Mouse (Mus musculus) R1 (cell line): Measurements from ENCODE around the gene Mrpl34.
"Not testable (repeated sequence)": the region's sequence is repeated elsewhere in the genome, so short reads cannot be mapped to it uniquely, and the experiment has no call there.

Source experiments
- DNase-seq: peaks from one replicate; pipeline ENCODE4 v3.0.0-alpha.2; 2018; ENCODE audit warnings: low read depth, low spot score

Mrpl34 gene

DNA sequence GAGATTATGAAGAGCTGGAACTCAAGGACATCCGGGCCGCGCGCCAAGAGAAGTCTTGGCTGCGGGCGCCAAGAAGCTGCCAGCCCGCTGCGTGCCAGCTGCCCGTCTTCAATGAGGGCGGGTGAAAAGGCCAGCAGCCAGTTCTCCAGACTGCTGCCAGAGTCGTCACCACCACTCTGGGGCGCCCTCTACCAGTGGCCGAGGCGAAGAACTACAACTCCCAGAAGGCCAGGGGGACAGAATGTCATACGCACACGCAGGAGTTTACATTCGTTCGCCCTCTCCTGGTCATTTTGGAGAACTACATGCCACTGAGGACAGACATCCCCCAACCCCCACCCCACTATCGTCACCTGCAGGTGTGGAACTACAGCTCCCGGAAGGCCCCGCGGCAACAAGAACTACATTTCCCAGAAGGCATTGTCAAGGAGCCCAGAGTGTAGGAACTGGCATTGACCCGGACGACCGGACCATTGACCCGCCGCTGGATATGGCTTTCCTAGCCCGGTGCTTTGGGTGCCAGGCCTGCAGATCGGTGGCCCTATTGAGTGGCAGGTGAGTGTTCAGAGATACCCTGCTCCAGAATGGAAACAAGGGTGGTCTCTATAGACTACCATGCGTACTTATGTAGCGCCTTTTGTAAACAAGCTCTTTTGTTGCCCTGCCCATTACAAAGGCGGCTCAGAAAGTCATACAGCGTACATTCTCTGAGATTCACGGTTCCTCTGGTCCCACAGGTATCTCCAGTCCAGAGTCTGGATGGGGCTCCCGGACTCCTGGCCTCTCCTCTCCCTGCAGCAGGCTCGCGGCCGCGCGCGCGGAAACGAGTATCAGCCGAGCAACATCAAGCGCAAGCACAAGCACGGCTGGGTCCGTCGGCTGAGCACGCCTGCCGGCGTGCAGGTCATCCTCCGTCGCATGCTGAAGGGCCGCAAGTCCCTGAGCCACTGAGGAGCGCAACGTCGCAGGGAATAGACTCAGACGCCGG, at the start of gene Mrpl34:
Mrpl34 (plus strand) TSS at position 447 of the 988 bp plus-strand sequence.
- peak; percentile 100 for DNase-seq

GRCm38 (mm10) chr8:71422121-71422520, 42.6 kb upstream of the Mrpl34 start:
- no peak for DNase-seq

DNA sequence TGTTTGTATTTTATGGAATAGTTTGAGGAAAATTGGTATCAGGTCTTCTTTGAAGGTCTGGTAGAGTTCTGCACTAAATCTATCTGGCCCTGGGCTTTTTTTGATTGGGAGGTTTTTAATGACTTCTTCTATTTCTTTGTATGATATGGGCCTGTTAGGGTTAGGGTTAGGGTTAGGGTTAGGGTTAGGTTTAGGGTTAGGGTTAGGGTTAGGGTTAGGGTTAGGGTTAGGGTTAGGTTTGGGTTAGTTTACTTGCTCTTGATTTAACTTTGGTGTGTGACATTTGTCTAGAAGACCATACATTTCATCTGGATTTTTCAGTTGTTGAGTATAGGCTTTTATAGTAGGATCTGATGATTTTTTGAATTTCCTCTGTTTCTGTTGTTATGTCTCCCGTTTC, 31.8 kb upstream of the Mrpl34 start:
- not testable (repeated sequence) for DNase-seq

DNA sequence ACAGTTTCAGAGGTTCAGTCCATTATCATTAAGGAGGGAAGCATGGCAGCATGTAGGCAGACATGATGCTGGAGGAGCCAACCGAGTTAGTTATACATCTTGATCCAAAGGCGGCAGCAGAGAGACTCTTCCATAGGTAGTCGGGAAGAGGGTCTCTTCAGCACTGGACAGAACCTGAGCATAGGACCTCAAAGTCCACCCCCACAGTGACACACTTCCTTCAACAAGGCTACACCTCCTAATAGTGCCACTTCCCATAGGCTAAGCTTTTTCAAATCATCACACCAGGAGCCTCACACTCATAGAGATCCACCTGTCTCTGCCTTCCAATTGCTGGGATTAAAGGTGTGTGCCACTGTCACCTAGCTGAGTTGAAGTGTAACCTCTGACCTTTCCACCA, 27.7 kb upstream of the Mrpl34 start:
- DNase-seq: no peak

DNA sequence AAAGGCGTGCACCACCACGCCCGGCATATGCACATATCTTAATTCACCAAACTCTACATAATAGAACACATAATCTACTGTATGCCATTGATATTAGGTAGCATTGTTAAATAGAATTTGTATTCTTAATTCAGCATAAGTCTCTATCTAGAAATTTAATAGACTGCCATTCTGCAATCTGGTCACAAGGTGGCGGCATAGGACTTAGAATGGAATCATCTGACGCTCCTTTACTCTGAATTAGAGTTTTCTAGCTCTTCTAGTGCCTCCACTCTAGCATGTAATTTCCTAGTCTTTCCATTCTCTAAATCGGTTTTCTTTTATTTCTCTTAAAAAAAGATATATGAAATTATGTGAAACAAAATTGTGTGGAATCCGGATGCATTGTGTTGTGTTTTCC, 23.4 kb upstream of the Mrpl34 start:
- peak; percentile 65 for DNase-seq

GRCm38 (mm10) chr8:71445096-71445495, 19.7 kb upstream of the Mrpl34 start:
- no peak for DNase-seq

GRCm38 (mm10) chr8:71451337-71451736, 13.4 kb upstream of the Mrpl34 start:
- DNase-seq: no peak

- DNase-seq: no peak
Observed at GRCm38 (mm10) chr8:71451777-71452176, 13.0 kb upstream of the Mrpl34 start.

DNA sequence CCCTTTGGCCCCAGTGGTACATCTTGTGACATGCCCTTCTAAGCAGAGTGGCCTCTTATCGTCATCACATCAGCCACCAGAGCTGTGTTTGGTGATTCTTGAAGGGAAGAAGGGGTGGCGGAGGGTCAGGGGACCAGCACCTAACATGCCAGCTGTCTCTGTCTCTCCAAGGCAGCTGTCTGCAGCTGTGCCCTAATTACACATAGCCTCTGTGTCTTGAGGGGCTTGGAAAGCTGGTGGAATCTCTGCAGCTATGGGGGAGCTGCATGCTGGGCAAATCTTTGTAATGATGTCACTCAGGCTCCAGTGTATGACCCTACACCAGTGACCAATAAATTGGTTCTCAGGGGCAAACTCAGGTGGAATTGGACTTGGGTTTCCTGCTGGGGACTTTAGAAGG, 12.1 kb upstream of the Mrpl34 start:
- DNase-seq: no peak

DNA sequence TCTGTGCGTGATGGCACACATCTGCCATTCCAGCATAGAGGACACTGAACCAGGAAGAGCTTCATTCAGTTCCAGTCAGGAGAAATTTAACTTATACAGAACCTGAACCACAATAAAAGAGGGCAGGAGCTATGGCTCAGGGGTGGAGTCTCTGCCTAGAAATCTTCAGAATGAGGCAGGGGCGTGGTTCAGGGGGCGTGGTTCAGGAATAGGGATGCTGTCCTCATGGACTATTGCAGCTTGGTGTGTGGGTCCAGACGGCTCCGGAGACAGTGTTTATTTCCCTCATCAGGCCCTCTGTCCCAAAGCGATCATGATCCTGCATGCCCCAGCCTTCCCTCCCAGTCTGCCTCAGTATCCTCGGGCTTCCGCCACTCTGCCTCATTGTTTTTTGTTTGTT, 10.1 kb upstream of the Mrpl34 start:
- DNase-seq: peak; percentile 64

DNA sequence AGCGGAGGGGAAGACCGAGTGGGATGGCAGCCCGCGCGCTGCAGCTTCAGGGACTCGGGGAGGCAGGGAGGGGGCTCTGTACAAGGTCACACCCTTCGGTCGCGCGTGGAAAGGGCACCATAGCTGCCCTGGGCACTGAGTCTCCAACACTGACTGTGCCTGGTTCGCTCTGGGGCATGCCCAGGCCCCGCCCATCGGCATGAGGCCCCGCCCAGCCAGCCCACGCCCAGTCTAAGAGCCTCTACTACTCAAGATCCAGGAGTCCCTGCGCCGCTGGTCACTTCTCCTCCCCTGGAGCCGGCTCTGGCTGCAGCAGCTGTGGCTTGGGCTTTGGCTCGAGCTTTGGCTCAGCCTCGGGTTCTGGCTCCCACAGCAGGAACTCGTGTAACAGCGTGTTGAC, 7.9 kb upstream of the Mrpl34 start:
- no peak for DNase-seq

DNA sequence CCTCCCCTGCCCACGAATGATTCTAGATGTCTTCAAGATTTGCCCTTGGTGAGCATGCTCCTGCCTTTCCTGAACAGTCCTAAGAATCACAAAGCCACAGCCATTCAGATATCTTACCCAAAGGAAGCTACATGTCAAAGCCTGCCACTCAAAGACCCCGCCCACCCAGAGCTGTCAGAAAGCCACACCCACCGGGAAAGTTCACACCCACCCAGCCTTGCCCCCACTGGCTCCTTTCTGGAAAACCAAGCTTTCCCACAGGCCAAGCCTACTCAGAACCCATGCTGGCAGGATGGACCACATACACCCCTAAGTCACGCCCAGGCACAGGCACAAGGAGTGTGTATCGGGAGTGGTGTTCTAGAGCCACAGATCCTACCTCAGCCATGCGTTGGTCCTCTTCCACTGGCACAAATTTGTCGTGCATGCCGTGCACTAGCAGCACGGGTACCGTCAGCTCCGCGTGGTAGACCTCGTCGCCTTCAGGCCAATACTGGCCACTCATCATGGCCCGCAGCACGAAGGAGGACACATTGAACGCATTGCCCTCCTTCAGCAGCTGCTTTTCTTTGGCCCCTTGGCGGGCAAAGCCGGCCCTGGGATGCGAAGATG, 7.0 kb upstream of the Mrpl34 start:
- DNase-seq: peak; percentile 70

DNA sequence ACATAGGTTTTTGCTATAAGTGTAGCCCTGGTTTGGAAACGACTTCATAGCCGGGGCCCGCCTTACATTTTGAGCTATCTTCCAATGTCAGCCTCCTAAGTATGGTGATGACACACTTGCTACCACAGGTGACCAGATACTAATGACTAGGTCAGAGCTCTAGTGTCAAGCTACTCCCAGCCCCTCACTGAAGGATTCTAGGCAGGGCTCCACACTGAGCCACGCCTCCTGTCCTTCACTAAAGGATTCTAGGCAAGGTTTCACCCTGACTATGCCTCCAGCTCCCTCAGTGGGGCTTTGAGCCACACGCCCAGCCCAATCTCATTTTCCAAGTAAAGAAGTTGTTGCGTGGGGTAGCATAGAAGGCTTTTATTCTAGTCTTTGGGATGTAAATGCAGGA, 4.0 kb upstream of the Mrpl34 start:
- DNase-seq: no peak

DNA sequence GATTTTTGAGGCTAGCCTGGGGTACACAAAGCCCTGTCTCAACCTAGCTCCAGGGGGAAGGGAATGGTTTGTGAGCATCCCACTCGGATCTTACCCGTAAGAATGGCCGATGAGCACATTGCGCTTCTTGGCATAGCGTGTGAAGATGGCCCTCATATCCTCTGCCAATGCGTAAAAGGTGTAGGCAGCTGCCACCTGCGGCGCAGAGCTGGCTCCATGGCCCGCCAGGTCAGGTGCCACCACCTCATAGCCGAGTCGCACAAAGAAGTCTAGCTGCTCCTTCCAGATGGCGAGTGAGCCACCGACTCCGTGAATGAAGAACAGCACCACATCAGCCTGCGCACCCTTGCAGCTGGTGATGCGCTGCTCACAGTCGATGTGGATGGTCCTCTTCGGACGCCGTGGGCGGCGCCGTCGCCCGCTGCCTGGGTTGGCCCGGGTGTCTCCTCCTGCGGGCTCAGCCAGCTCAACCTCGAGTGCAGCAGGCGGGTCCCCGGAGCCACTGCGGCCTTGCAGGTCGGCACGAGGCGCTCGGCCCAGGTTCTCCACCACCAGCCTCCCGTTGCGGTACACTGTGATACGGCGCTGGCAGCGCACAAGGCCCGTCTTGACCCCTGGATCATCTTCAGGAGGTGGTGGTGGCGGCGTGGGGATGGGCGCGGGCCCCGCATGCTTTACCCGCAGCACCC, 3.5 kb upstream of the Mrpl34 start:
- DNase-seq: no peak

DNA sequence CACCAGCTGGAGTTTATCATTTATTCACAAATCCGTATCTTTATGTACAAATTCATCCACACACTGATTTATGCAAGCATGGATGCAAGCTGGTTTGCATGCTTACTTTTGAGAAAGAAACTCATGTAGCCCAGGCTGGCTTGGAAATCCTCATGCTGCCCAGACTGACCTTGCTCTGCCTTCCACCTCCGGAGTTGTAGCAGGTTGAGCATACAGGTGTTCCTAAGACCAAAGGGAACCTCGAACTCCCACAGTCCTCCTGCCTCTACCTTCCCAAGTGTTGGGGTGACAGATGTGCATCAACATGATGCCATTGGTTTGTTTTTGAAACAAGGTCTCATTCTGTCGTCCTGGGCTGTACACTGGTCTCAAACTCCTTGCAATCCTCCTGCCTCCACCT, 2.6 kb upstream of the Mrpl34 start:
- no peak for DNase-seq

- DNase-seq: no peak
Observed at GRCm38 (mm10) chr8:71462786-71463185, 2.0 kb upstream of the Mrpl34 start.

GRCm38 (mm10) chr8:71463188-71464033, 1.3 kb upstream of the Mrpl34 start, which contains the start of gene Abhd8:
Abhd8 (minus strand) TSS chr8:71463655.
- DNase-seq: peak; percentile 96

GRCm38 (mm10) chr8:71465733-71466132, 974 bp downstream of the Mrpl34 start:
- no peak for DNase-seq

DNA sequence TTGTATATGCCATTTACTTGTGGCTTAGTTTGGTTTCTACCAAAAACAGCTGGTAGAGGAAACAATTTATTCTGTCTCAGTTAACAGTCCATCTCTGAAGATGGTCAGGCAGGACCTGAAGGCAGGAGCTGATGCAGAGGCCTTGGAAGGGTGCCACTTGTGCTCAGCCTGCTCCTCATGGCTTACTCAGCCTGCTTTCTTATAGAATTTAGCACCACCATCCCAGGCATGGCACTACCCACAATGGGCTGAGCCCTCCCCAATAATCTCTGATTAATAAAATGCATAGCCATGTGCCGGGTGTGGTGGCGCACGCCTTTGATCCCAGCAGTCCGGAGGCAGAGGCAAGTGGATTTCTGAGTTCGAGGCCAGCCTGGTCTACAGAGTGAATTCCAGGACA, 1.4 kb downstream of the Mrpl34 start:
- no peak for DNase-seq

GRCm38 (mm10) chr8:71467201-71467600, 2.4 kb downstream of the Mrpl34 start:
- no peak for DNase-seq

- DNase-seq: no peak
Observed at GRCm38 (mm10) chr8:71468001-71468400, 3.2 kb downstream of the Mrpl34 start.
